Mouse (Mus musculus) B cell, adult (primary cell): Measurements from ENCODE around the gene Eif4g2. TPM values are rescaled to one million over a fixed set of nuclear protein-coding genes. Genes with fewer than 3 reads are reported as not detected.

ENCODE experiments used
- total RNA-seq: library from RNA; stranded (reverse); gene quantifications from 4 replicates; pipeline ENCODE4 v1.2.4, GENCODE M21; 2023; ENCODE audit not compliant: inconsistent age

The Eif4g2 gene
- 1,190 to 1,254 TPM (median 1,207 TPM) in 4 replicates for total RNA-seq

DNA sequence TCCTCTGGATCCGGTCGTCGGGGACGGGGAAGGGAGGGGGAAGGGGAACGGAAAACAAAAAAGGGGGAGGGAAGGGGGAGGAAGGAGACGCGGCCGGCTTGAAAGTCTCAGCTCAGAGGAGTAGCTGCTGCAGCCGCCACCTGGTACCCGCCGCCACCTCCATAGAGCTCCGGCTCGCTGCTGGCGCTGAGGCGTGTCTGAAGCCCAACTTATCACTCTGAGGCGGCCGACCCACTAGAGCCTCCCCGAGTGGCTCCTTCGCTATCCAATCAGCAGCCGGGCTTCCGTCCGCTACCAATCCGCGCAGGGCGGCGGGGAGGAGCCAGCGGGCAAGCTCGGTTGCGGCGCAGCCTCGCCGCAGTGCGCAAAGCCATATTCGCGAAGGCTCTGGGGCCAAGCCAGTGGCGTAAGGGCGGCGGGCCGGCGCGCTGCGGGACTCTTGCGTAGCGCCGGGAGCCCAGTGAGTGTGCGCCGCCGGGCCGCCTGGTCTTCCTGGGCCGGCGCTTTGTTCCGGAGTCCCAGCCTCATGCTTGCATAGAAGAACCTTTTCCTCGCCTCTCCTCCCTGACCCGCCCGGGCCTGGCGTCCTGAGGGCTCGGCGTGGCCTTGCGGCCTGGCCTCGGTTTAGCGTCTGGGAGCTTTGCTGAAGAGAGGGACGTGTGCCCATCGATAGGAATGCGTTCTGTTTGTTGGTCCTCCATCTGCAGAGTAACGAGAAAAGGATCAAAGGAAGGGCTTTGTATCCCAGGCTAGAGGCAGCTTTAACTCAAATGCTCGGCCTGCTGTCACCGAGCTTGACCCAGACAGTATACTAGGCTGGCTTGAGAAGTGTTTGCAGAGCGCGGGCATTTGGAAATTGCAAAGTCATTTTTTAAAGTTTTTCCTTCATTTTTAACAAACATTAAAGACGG, at the start of gene Eif4g2:
Eif4g2 (minus strand) TSS at position 209 of the 911 bp plus-strand sequence.

DNA sequence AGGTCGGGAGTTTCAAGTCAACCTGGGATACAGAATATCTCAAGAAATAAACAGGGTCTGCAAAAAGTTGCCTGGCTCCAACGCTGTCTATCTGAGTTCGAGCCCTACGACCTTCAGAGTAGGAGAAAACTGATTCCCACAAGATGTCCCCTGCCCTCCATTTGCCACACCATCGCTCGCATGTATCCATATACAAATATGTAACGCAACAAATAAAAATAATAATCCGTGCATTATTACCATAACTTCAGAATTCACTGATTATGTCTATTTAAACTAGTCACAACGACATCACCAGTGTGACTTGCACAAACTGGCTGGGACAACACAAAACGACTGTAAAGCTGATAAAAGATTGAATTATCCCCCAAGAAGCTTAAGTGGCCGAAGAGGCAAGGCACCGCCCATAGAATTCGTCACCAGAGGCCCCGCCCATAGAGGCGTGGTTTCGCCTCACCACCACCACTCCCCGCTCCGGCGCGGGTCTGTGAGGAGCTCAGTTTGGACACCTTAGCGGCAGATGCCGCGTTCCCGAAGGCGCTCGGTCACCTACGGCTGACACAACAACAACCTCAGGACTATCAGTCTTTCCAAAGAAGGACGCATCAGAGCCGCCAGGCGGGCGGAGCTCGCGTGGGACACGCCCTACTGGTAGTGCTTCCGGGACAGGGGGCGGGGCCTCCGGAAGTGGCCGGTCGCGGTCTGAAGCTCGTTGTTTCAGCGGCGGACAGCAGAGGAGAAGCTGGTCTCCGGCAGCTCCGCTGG, 54.4 kb downstream of the Eif4g2 start, which contains the start of gene Ctr9:
Ctr9 (plus strand) TSS at position 671 of the 765 bp plus-strand sequence.

Other genes with a start within 250 kb of the Eif4g2 start
- gene Rnf141, start 238.6 kb downstream of the Eif4g2 start, total RNA-seq: 31.1 to 35.8 TPM (median 31.2 TPM) in 4 replicates
- gene Lyve1, start 219.8 kb downstream of the Eif4g2 start, total RNA-seq: not detected in 4 replicates
- 0.80 to 1.4 TPM (median 0.85 TPM) in 4 replicates for gene Mrvi1, start 100.6 kb downstream of the Eif4g2 start, total RNA-seq
- gene Ctr9, start 54.1 kb downstream of the Eif4g2 start, total RNA-seq: 47.2 to 60.1 TPM (median 52.6 TPM) in 4 replicates